Mouse (Mus musculus): Measurements from ENCODE around the gene Cdon. TPM values are rescaled to one million over a fixed set of nuclear protein-coding genes. Genes with fewer than 3 reads are reported as not detected.

Cdon gene
- polyA plus RNA-seq, 2 experiments: 39.6 to 83.7 TPM

DNA sequence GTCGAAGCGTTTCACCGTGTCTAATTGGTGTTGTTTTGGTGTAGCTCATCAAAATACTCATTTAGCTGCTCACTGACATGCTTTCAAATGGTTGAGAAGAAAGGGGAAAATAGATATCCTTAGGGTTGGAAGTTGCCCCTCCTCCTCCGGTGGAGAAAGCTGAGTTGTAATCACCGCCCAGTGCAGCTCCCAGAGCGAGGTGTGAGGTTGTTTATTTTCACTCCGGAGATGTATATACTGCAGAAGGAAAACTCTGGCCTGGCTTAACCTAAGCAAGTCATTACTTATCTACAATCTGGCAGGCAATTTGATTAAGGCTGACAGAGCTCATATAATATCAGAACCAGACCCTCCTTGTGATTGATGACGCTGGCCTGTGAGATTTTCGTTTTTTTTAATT lies 14.6 kb downstream of the Cdon start:
- ATAC-seq (ENCODE audit: low FRiP score, low read depth) (no peak), DNase-seq (ENCODE audit: low spot score) (no peak)
- no peaks in the 10 kb centered on the region for H3K9me3 ChIP-seq (ENCODE audit: control insufficient read depth, low read length)
- no peak overlapping the region for H3K4me3 ChIP-seq (replicated peaks; ENCODE audit: low read length)
- WGBS: 20% methylated on average over 9 of the region's 9 CpGs
- no peak for TF ChIP-seq POLR2A (IDR thresholded peaks at IDR 0.05; ENCODE audit: borderline replicate concordance, extremely low read depth, insufficient read depth, insufficient read length)
- H3K4me1 ChIP-seq (ENCODE audit: control insufficient read depth, insufficient read depth, low read length): peaks cover 69% of the 10 kb centered on the region
- H3K9ac ChIP-seq (ENCODE audit: low read depth, low read length, severe bottlenecking): no peak overlapping the region
- no peaks in the 10 kb centered on the region for H3K27me3 ChIP-seq (ENCODE audit: control insufficient read depth, insufficient read depth, low read length)
- peaks cover 24% of the 10 kb centered on the region for H3K36me3 ChIP-seq (ENCODE audit: control insufficient read depth, insufficient read depth, low read length)
- H3K27ac ChIP-seq (replicated peaks; ENCODE audit: low read depth, low read length): no peak overlapping the region
- no peak overlapping the region for H3K4me2 ChIP-seq (replicated peaks; ENCODE audit: low read depth, low read length, severe bottlenecking)

DNA sequence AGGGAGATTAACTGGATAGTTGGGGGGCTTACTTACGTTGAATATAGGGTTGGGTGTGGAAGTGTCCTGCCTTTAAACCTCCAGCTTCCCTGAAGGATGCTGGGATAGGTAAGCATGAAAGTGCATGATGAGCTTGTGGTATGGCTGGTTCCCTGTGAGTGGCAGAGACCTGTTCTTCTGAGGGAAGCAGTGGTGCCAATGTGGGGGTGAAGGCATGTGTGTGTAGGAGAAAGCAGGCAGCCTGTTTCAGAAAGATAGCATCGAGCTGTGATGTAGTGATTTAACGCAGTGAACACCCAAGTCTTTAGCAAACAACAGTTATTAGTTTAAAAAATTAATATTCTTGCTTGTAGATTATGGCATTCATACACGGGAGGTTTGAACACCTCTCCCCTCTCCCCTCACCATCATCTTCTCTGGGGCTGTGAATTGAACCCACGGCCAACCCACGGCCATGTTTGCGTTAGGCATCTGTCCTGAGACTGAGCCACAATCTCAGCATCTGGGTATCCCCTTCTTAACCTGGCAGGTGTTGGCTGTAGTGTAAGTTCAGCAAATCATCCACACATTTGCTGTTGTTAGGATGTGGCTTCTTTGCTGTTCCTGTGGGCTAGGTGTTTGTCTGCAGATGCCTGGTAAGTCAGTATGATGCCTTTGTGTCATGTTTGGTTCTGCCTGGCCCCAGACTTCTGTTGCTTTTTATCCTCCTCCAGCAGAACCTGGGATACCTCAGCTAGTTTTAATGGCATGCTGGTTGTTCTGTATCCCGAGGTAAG lies 17.5 kb downstream of the Cdon start:
- DNase-seq (ENCODE audit: low spot score) (no peak), ATAC-seq (ENCODE audit: low FRiP score, low read depth) (no peak)
- H3K9me3 ChIP-seq (ENCODE audit: control insufficient read depth, low read length): no peaks in the 10 kb centered on the region
- no peak overlapping the region for H3K27ac ChIP-seq (replicated peaks; ENCODE audit: low read depth, low read length)
- 60% methylated on average over 8 of the region's 8 CpGs for WGBS
- H3K27me3 ChIP-seq (ENCODE audit: control insufficient read depth, insufficient read depth, low read length): no peaks in the 10 kb centered on the region
- TF ChIP-seq POLR2A (IDR thresholded peaks at IDR 0.05; ENCODE audit: borderline replicate concordance, extremely low read depth, insufficient read depth, insufficient read length): no peak
- peaks cover 8% of the 10 kb centered on the region; the same call in 1 of the 2 replicates for H3K36me3 ChIP-seq (ENCODE audit: control insufficient read depth, insufficient read depth, low read length)
- H3K4me1 ChIP-seq (ENCODE audit: control insufficient read depth, insufficient read depth, low read length): peaks cover 66% of the 10 kb centered on the region
- no peak overlapping the region for H3K9ac ChIP-seq (ENCODE audit: low read depth, low read length, severe bottlenecking)
- no peak overlapping the region for H3K4me3 ChIP-seq (replicated peaks; ENCODE audit: low read length)
- no peak overlapping the region for H3K4me2 ChIP-seq (replicated peaks; ENCODE audit: low read depth, low read length, severe bottlenecking)

GRCm38 (mm10) chr9:35439062-35439442 lies 18.1 kb downstream of the Cdon start:
- H3K9ac ChIP-seq (ENCODE audit: low read depth, low read length, severe bottlenecking): no peak overlapping the region
- WGBS: 38% methylated on average over 6 of the region's 6 CpGs
- peaks cover 8% of the 10 kb centered on the region; the same call in 1 of the 2 replicates for H3K36me3 ChIP-seq (ENCODE audit: control insufficient read depth, insufficient read depth, low read length)
- no peaks in the 10 kb centered on the region for H3K9me3 ChIP-seq (ENCODE audit: control insufficient read depth, low read length)
- no peaks in the 10 kb centered on the region for H3K27me3 ChIP-seq (ENCODE audit: control insufficient read depth, insufficient read depth, low read length)
- no peak overlapping the region for H3K4me3 ChIP-seq (replicated peaks; ENCODE audit: low read length)
- H3K4me2 ChIP-seq (replicated peaks; ENCODE audit: low read depth, low read length, severe bottlenecking): no peak overlapping the region
- peaks cover 71% of the 10 kb centered on the region for H3K4me1 ChIP-seq (ENCODE audit: control insufficient read depth, insufficient read depth, low read length)
- H3K27ac ChIP-seq (replicated peaks; ENCODE audit: low read depth, low read length): no peak overlapping the region
- DNase-seq (ENCODE audit: low spot score) (no peak), ATAC-seq (ENCODE audit: low FRiP score, low read depth) (no peak)
- TF ChIP-seq POLR2A (IDR thresholded peaks at IDR 0.05; ENCODE audit: borderline replicate concordance, extremely low read depth, insufficient read depth, insufficient read length): no peak

DNA sequence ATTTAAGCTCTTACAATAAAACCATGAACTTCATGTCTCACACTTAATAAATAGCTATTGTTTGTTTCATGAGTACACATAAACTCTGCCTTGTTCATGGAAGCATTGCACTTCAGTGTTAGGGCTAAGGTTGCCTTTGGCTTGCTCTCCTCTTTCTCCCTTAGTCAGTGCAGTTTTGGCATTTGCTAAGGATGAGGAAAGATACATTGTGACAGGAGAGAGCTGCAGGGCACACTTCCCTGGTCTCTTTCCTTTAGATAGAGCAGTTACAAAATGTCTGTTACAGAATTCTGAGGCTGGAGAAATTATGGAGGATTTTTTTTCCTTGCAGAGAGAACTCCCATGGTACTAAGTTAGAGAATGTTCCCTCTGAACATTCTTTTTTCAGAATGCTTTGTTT lies 18.8 kb downstream of the Cdon start:
- ATAC-seq (ENCODE audit: low FRiP score, low read depth): no peak

DNA sequence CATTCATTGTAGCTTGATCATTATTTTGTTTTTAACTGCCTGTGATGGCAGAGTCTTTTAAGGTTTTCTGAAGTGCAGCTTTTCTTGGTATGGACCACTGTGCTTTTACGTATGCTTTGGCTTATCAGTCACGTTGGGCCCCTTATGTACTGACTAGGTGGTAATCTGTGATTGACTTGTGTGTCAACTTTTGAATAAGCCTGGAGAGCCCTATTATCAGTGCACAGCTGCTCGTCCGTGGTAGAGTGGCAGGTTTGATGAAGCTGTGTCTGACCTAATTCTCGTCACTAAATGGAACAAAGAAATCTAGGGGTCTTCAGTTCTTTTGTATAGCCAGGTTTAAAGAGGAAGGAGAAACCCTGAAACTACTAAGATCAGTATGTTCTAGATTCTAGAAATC lies 21.5 kb downstream of the Cdon start:
- Histone ChIP-seq H3K36me3 (ENCODE audit: control insufficient read depth, insufficient read depth, low read length) (peaks cover 19% of the 10 kb centered on the region), H3K27ac (replicated peaks; ENCODE audit: low read depth, low read length) (no peak overlapping the region), H3K9me3 (ENCODE audit: control insufficient read depth, low read length) (no peaks in the 10 kb centered on the region), H3K4me1 (ENCODE audit: control insufficient read depth, insufficient read depth, low read length) (peaks cover 59% of the 10 kb centered on the region), H3K27me3 (ENCODE audit: control insufficient read depth, insufficient read depth, low read length) (no peaks in the 10 kb centered on the region), H3K4me3 (replicated peaks; ENCODE audit: low read length) (no peak overlapping the region), H3K9ac (ENCODE audit: low read depth, low read length, severe bottlenecking) (no peak overlapping the region), H3K4me2 (replicated peaks; ENCODE audit: low read depth, low read length, severe bottlenecking) (no peak overlapping the region)
- ATAC-seq (ENCODE audit: low FRiP score, low read depth): no peak
- 55% methylated on average over 5 of the region's 5 CpGs for WGBS
- no peak for DNase-seq (ENCODE audit: low spot score)
- TF ChIP-seq POLR2A (IDR thresholded peaks at IDR 0.05; ENCODE audit: borderline replicate concordance, extremely low read depth, insufficient read depth, insufficient read length): no peak

More for the DNA sequence above, 18.8 kb downstream of the Cdon start:
- Histone ChIP-seq H3K4me2 (replicated peaks; ENCODE audit: low read depth, low read length, severe bottlenecking) (no peak overlapping the region), H3K36me3 (ENCODE audit: control insufficient read depth, insufficient read depth, low read length) (peaks cover 10% of the 10 kb centered on the region; the same call in 1 of the 2 replicates), H3K4me3 (replicated peaks; ENCODE audit: low read length) (no peak overlapping the region), H3K27me3 (ENCODE audit: control insufficient read depth, insufficient read depth, low read length) (no peaks in the 10 kb centered on the region), H3K27ac (replicated peaks; ENCODE audit: low read depth, low read length) (no peak overlapping the region), H3K9ac (ENCODE audit: low read depth, low read length, severe bottlenecking) (no peak overlapping the region), H3K9me3 (ENCODE audit: control insufficient read depth, low read length) (no peaks in the 10 kb centered on the region), H3K4me1 (ENCODE audit: control insufficient read depth, insufficient read depth, low read length) (peaks cover 70% of the 10 kb centered on the region)
- no peak for TF ChIP-seq POLR2A (IDR thresholded peaks at IDR 0.05; ENCODE audit: borderline replicate concordance, extremely low read depth, insufficient read depth, insufficient read length)
- DNase-seq (ENCODE audit: low spot score): no peak

Measured in limb, embryonic 14.5 days (tissue).